Mouse (Mus musculus): ENCODE data around the gene Il20ra. TPM values are rescaled to one million over a fixed set of nuclear protein-coding genes. Genes with fewer than 3 reads are reported as not detected.

Gene Il20ra
- total and polyA plus RNA-seq, 3 experiments, result 0.22 TPM; not detected in 2

GRCm38 (mm10) chr10:19707768-19708167, 4.6 kb upstream of the Il20ra start:
- Histone ChIP-seq H3K9me3 (replicated peaks) (no peaks in the 10 kb centered on the region), H3K27me3 (ENCODE audit: insufficient read depth, low read length) (peaks cover 10% of the 10 kb centered on the region), H3K4me1 (ENCODE audit: insufficient read depth, low read depth, low read length) (no peaks in the 10 kb centered on the region), H3K36me3 (replicated peaks) (no peaks in the 10 kb centered on the region), H3K4me3 (ENCODE audit: low read depth, low read length) (no peak overlapping the region)
- ATAC-seq (ENCODE audit: extremely low read depth, insufficient number of reproducible peaks, low FRiP score, poor library complexity, severe bottlenecking), result no peak
- TF ChIP-seq CTCF (IDR thresholded peaks at IDR 0.05; ENCODE audit: low read depth, low read length) (no peak), TAL1 (conservative IDR thresholded peaks at IDR 0.05; ENCODE audit: low read depth, low read length) (no peak), GATA1 (IDR thresholded peaks at IDR 0.05; ENCODE audit: borderline replicate concordance, low read length) (no peak), POLR2AphosphoS5 (IDR thresholded peaks at IDR 0.05; ENCODE audit: insufficient replicate concordance, low read depth, low read length) (no peak)
- no peak for DNase-seq (ENCODE audit: low spot score)

- no peak overlapping the region for H3K4me3 ChIP-seq (ENCODE audit: low read depth, low read length)
- ATAC-seq (ENCODE audit: extremely low read depth, insufficient number of reproducible peaks, low FRiP score, poor library complexity, severe bottlenecking) (no peak), DNase-seq (ENCODE audit: low spot score) (peak; percentile 11)
- H3K4me1 ChIP-seq (ENCODE audit: insufficient read depth, low read depth, low read length), result no peaks in the 10 kb centered on the region
- H3K36me3 ChIP-seq (replicated peaks), result no peaks in the 10 kb centered on the region
- TF ChIP-seq CTCF (IDR thresholded peaks at IDR 0.05; ENCODE audit: low read depth, low read length) (no peak), GATA1 (IDR thresholded peaks at IDR 0.05; ENCODE audit: borderline replicate concordance, low read length) (no peak), TAL1 (conservative IDR thresholded peaks at IDR 0.05; ENCODE audit: low read depth, low read length) (no peak), POLR2AphosphoS5 (IDR thresholded peaks at IDR 0.05; ENCODE audit: insufficient replicate concordance, low read depth, low read length) (no peak), GATA2 (IDR thresholded peaks at IDR 0.05; ENCODE audit: borderline replicate concordance, low read depth, low read length) (no peak)
- H3K27me3 ChIP-seq (ENCODE audit: insufficient read depth, low read length), result peaks cover 11% of the 10 kb centered on the region
- no peaks in the 10 kb centered on the region for H3K9me3 ChIP-seq (replicated peaks)
Observed at GRCm38 (mm10) chr10:19708277-19709070, 3.9 kb upstream of the Il20ra start.

- no peak for TF ChIP-seq CTCF (IDR thresholded peaks at IDR 0.05; ENCODE audit: low read depth, low read length)
- TF ChIP-seq GATA2 (IDR thresholded peaks at IDR 0.05; ENCODE audit: borderline replicate concordance, low read depth, low read length), result no peak
- TF ChIP-seq POLR2AphosphoS5 (IDR thresholded peaks at IDR 0.05; ENCODE audit: insufficient replicate concordance, low read depth, low read length), result no peak
- no peak for TF ChIP-seq TAL1 (conservative IDR thresholded peaks at IDR 0.05; ENCODE audit: low read depth, low read length)
- no peak for TF ChIP-seq GATA1 (IDR thresholded peaks at IDR 0.05; ENCODE audit: borderline replicate concordance, low read length)
- H3K9me3 ChIP-seq (replicated peaks), result no peaks in the 10 kb centered on the region
- H3K27me3 ChIP-seq (ENCODE audit: insufficient read depth, low read length), result peaks cover 11% of the 10 kb centered on the region
- DNase-seq (ENCODE audit: low spot score), result no peak
- no peak for ATAC-seq (ENCODE audit: extremely low read depth, insufficient number of reproducible peaks, low FRiP score, poor library complexity, severe bottlenecking)
- H3K36me3 ChIP-seq (replicated peaks), result no peaks in the 10 kb centered on the region
- no peaks in the 10 kb centered on the region for H3K4me1 ChIP-seq (ENCODE audit: insufficient read depth, low read depth, low read length)
- H3K4me3 ChIP-seq (ENCODE audit: low read depth, low read length), result no peak overlapping the region
Observed at GRCm38 (mm10) chr10:19711020-19711419, 1.4 kb upstream of the Il20ra start.

DNA sequence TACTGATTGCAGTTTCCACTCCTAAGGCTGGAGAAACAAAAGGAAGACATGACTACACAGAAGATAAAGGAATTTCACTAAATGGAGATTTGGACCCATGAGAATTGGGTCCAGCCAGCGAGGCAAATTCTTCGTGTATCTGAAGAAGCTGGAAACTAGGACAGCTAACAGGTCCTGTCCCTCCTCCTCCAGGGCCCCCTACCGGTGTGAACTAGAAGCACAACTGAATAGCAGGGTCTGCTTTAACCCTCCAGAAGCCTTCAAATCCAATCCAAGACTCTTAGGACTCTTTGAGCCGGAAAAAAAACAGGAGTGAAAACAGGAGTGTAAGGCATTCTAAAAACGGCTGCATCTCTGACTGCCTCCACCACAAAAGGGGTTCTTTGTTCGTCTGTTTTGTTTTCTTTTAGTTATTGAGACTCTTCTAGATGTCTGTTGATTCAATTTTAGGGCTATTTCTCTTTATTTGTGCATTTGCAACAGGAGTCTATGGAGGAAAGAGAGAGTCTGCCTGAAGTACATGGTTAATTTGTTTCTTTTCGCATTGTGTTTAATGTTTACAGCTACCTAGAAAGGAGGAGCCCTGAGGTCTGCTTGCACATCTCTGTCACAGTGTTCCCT, 709 bp upstream of the Il20ra start:
- H3K27me3 ChIP-seq (ENCODE audit: insufficient read depth, low read length), result peaks cover 11% of the 10 kb centered on the region
- DNase-seq (ENCODE audit: low spot score) (no peak), ATAC-seq (ENCODE audit: extremely low read depth, insufficient number of reproducible peaks, low FRiP score, poor library complexity, severe bottlenecking) (no peak)
- no peak overlapping the region for H3K4me3 ChIP-seq (ENCODE audit: low read depth, low read length)
- TF ChIP-seq GATA1 (IDR thresholded peaks at IDR 0.05; ENCODE audit: borderline replicate concordance, low read length), result no peak
- no peaks in the 10 kb centered on the region for H3K4me1 ChIP-seq (ENCODE audit: insufficient read depth, low read depth, low read length)
- no peaks in the 10 kb centered on the region for H3K9me3 ChIP-seq (replicated peaks)
- no peaks in the 10 kb centered on the region for H3K36me3 ChIP-seq (replicated peaks)

DNA sequence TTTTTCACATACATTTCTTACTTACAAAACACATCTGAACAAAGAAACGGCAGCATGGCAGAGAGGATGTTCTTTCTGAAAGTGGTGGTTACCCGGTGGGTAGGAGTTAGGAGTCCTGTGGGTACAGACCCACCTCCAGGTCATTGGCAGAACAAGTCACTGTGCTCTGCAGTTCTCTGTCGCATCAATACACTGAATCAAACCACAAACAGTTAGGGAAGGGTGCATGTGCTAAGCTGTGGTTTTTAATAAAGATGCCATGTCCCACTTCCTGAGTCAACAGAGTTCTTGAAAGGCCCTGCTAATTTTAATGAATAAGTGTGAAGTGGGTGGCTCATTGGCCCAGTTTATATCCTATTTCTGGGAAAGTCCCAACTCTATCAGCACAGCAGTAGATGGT, 6.3 kb downstream of the Il20ra start:
- Histone ChIP-seq H3K4me3 (ENCODE audit: low read depth, low read length) (no peak overlapping the region), H3K9me3 (replicated peaks) (no peaks in the 10 kb centered on the region), H3K36me3 (replicated peaks) (no peaks in the 10 kb centered on the region), H3K4me1 (ENCODE audit: insufficient read depth, low read depth, low read length) (no peaks in the 10 kb centered on the region), H3K27me3 (ENCODE audit: insufficient read depth, low read length) (peaks cover 7% of the 10 kb centered on the region)
- TF ChIP-seq GATA1 (IDR thresholded peaks at IDR 0.05; ENCODE audit: borderline replicate concordance, low read length), result no peak
- TF ChIP-seq CTCF (IDR thresholded peaks at IDR 0.05; ENCODE audit: low read depth, low read length), result no peak
- no peak for TF ChIP-seq POLR2AphosphoS5 (IDR thresholded peaks at IDR 0.05; ENCODE audit: insufficient replicate concordance, low read depth, low read length)
- TF ChIP-seq TAL1 (conservative IDR thresholded peaks at IDR 0.05; ENCODE audit: low read depth, low read length), result no peak
- TF ChIP-seq GATA2 (IDR thresholded peaks at IDR 0.05; ENCODE audit: borderline replicate concordance, low read depth, low read length), result no peak
- no peak for ATAC-seq (ENCODE audit: extremely low read depth, insufficient number of reproducible peaks, low FRiP score, poor library complexity, severe bottlenecking)
- DNase-seq (ENCODE audit: low spot score), result no peak

DNA sequence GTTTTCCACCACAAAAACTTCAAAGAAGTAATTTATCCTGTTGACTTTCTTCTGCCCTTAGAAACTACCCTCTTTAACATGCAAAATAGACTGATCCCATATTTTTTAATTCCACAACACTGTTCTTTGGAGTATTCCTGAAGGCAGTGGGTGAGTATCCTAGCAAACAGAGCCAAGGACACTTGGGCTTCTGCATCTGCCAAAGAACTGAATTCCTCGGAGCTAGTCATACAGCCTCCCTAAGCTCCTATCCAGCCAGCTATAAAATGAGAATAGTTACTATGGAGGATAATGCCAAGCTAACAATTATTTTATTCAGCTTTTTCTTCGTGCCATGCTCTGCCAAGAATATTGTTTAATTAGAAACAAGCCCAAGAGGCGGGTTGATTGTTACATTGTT, 9.9 kb downstream of the Il20ra start:
- TF ChIP-seq GATA1 (IDR thresholded peaks at IDR 0.05; ENCODE audit: borderline replicate concordance, low read length) (no peak), POLR2AphosphoS5 (IDR thresholded peaks at IDR 0.05; ENCODE audit: insufficient replicate concordance, low read depth, low read length) (no peak), TAL1 (conservative IDR thresholded peaks at IDR 0.05; ENCODE audit: low read depth, low read length) (no peak), GATA2 (IDR thresholded peaks at IDR 0.05; ENCODE audit: borderline replicate concordance, low read depth, low read length) (no peak), CTCF (IDR thresholded peaks at IDR 0.05; ENCODE audit: low read depth, low read length) (no peak)
- no peaks in the 10 kb centered on the region for H3K9me3 ChIP-seq (replicated peaks)
- H3K4me1 ChIP-seq (ENCODE audit: insufficient read depth, low read depth, low read length), result no peaks in the 10 kb centered on the region
- no peak overlapping the region for H3K4me3 ChIP-seq (ENCODE audit: low read depth, low read length)
- ATAC-seq (ENCODE audit: extremely low read depth, insufficient number of reproducible peaks, low FRiP score, poor library complexity, severe bottlenecking) (no peak), DNase-seq (ENCODE audit: low spot score) (no peak)
- peaks cover 7% of the 10 kb centered on the region for H3K27me3 ChIP-seq (ENCODE audit: insufficient read depth, low read length)
- no peaks in the 10 kb centered on the region for H3K36me3 ChIP-seq (replicated peaks)
